Mouse (Mus musculus) liver, adult (tissue): ENCODE results near the gene Hoxd12.

Source experiments
- GATA4 ChIP-seq: IDR thresholded peaks from 2 replicates; pipeline ENCODE4 v1.6.1; 2014; ENCODE audit warnings: mild to moderate bottlenecking, low read length; ENCODE audit not compliant: insufficient replicate concordance

Gene Hoxd12

DNA sequence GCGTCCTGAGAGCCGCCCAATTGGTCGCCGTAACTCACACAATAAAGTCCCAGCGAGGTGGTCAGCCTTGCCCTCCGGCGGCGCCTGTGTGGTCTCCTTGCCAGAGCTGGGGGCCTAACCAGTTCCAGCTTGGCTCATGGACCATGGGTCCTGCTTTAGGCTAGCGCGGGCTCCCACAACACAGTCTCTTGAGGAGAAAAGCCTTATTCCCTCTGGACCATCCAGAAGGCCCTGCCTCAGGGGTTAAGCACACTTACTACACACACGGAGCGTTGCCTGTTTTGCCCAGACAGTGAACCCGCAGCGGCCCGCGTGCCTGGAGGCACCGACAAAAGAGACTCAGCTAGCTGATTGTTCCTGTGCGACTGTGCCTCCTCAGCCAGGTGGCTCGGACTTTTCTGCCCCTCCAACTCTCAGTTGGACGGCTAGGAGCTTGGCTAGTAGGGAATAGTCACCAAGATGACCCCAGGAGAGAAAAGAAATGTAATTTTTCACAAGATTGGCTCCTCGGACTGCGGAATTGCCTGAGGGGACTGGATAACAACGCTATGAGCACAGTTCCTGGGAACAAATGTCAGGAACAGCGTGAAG lies 883 bp upstream of the Hoxd12 start:
- TF ChIP-seq GATA4 = no peak

DNA sequence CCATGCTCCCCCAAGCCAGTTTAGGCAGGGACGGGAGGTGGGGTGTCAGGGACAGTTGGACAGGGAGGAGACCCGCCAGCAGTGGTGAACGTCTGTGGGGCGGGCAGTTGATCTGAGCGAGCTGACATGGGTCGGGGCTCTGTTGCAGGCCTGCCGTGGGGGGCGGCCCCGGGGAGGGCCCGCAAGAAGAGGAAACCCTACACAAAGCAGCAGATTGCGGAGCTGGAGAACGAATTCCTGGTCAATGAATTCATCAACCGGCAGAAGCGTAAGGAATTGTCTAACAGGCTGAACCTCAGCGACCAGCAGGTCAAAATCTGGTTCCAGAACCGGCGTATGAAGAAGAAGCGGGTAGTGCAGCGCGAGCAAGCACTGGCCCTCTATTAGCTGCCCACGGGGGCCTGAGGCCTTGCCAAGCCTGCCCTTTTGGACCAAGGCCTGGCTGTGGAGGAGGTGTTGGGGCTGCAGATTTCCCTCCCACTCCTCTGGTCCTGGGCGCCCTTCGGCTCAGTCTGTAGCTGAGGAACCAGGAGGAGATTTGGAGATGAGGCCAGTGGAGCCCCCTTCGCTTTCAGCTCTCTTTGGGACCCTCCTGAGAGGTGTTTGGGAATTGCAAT lies 961 bp downstream of the Hoxd12 start:
- TF ChIP-seq GATA4 = no peak

DNA sequence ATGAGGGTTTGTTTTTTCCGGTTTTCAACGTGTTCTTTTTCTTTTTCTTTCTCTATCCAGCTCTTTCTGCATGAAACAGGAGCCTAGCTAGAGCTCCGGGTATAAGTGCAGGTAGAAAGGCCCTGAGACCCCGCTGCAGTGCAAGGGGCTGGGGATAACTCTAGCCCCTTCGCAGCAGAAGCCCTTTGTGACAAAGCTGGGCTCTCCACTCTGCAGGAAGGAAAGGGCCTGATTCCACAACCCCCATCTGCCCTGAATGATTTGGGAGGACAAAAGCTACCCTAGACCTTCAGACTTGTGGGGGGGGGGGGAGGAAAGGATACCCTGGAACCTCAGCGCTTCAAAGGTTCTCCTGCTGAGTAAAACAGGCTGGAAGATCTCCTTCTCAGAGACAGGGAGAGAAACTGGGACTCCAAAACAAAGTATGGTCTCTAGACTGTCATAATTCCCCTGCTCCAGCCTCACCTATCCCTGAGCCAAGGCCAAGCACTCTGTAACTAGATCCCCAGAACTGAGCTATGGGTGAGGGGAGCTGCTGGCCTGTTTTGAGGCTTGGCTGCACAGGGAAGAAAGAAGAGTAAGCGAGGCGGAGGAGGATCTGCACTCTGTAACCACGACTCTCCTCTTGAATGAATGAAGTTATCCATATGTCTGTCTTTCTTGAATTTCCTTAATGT lies 1.7 kb downstream of the Hoxd12 start:
- no peak for TF ChIP-seq GATA4

DNA sequence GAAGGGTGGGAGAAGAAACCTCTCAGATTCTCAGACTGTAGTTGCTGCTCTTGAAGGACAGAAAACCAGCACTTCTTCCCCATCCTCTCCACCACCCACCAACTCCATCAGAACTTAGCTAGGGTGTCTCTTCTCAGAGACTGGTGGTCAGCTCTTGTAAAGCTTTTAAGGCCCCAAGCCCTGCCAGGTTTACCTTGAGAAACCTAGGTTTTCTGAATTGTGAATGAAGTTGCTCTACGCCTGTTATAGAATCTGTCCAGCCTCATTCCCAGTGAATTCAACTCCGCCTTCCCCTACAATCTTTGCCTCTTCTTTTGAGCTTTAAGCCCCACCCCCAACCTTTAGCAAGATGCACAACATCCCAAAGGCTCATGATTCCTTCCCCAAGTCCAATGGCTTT lies 2.3 kb downstream of the Hoxd12 start:
- no peak for TF ChIP-seq GATA4

DNA sequence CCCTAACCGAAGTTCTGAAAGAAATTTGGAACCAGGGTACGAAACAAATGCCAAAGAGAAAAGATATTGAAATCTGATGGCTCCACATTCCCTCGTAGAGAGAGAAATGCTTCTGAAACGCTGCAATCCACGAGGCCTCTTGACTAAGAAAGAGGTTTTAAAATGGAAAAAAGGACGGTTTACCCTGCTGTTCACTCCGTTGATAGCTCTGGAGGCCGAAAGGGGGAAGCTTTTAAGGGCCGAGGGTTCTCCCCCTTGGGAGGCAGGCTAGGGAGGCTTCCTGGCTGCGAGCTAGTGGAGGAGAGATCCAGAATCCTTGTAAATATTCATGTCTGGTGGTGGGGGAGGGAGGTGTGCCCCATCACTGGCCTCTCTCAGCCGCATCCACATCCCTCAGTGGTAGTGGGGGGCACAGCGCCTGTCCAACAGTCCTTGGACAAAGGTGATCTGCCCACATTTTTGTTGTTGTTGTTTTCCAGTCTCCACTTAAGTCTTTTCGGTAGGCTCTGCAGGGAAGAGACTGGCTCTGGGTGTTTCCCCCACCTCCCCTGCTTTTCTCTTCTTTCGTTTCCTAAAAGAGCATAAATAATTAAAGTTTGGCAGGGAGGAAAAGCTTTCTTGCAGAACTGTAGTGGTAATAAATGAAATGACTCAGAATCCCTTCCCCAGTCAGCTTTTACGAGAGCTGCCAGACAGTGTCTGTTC lies 4.2 kb downstream of the Hoxd12 start, which contains the start of gene Hoxd11:
Gene Hoxd11 (plus strand): TSS at position 667 of the 705 bp plus-strand sequence.
- no peak for TF ChIP-seq GATA4

DNA sequence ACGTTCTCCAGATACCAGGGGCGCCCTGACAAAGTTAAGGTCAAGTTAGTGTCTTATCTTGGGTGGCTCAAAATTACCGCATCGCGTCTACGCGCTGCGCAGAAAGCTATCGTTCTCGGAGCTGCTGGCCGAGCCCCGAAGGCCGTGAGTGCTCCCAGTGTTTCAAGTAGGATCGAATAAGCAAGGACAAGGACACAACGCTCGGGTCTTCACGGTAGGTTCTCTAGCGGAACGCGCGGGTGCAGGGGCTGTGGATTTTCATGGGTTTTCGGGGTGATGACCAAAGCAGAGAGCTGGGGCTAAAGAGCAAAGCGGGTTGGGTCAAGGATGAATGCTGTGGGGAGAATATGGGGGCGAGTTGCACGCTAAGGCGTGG lies 4.8 kb downstream of the Hoxd12 start:
- TF ChIP-seq GATA4 = no peak

DNA sequence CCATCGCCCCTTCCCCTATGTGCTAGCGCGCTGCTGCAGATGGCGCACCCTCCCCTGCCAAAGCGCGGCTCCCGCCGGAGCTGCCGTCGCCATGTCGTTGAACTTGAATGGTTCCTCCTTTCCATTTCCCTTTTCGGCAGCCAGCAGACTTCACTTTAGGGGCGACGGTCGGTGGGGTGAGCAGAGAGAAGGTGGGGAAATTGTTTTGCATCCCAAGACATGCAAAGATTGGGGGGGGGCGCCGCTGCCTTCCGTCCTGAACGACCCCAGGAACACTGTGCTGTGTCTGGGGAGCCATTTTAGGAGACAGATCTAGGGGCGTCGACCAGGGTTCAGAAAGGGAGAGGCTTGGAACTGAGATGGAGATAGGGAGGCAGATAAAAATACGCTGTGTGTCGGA lies 5.2 kb downstream of the Hoxd12 start:
- no peak for TF ChIP-seq GATA4

DNA sequence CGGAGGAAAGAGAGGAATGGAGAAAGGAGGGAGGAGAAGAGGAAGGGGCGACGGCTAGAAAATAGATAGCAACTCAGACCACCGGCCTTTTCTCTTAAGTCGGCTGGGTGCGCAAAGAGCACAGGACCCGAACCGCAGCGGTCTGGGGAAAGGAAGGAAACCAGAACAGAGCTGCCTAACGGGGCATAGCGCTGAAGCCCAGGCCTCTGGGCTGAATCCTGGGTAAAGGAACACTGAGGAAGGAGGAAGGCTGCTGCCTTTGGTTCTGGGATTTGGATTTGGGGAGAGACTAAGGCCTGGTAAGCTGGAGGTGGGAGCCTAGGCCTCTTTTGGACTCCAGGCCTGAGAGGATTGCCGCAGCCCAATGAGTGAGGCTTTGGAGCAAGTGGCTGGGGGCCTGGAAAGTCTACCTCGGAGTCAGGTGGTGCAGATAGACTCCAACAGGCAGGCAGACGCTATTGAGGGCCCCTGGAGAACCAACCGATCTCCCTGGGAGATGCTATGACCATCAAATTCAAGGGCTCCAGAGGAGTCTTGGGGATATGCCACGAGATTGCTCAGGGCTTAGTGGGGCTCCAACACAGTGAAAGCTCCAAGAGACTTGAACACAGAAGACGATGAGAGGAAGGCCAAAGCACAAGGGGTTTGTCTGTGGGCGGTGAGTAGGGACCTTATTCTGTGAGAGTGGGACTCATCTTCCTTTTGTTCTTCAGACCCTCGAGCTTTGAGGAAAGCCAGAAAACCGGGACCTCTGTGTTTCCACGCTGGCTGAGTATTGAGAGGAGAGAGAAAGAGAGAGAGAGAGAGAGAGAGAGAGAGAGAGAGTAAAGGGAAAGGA lies 6.0 kb downstream of the Hoxd12 start:
- TF ChIP-seq GATA4 = no peak

DNA sequence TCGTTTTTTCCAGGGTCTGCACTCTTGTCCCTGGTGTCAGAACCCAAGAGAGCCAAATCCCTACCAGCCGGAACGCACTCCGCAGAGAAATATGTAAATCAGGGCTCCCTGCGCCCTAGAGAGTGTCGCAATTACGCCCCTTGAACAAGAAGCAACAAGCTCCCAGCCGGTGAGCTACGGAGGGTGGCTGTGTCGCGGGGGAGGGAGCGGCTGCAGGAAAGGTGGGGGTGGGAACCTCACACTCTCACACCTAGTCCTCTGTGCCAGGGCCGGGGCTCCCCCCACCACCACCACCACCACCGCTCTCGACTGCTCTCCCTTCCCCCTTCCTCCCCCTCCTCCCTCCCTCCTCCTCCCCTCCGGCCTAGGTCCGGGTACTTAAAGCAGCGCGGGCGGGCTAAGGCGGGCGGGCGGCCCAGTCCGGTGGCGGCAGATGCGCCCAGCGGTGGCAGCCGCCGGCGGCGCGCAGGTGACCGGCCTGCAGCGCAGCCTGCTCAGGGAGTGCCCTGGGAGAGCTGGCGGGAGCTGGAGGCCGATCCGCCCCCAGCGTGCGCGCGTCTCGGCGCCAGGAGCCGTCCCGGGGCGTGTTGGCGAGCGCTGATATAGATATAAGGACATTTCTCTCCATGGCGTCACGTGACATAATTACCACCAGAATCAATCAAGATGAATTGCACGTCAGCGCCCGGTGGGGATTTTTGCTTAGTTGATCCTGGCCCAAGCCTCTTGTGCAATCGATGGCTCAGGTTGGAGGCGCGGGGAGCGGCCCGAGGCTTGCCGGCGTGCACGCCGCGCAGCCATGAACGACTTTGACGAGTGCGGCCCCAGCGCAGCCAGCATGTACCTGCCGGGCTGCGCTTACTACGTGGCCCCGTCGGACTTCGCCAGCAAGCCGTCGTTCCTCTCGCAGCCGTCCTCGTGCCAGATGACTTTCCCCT lies 7.0 kb downstream of the Hoxd12 start:
- TF ChIP-seq GATA4 = no peak

DNA sequence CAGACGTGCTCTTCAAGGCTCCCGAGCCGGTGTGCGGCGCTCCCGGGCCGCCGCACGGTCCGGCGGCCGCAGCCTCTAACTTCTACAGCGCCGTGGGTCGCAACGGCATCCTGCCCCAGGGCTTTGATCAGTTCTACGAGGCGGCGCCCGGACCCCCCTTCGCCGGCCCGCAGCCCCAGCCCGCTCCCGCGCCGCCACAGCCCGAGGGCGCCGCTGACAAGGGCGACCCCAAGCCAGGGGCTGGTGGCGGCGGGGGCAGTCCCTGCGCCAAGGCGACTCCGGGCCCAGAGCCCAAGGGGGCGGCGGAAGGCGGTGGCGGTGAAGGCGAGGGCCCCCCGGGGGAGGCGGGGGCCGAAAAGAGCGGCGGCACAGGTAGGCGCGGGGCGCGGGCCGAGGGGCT lies 8.0 kb downstream of the Hoxd12 start:
- no peak for TF ChIP-seq GATA4

DNA sequence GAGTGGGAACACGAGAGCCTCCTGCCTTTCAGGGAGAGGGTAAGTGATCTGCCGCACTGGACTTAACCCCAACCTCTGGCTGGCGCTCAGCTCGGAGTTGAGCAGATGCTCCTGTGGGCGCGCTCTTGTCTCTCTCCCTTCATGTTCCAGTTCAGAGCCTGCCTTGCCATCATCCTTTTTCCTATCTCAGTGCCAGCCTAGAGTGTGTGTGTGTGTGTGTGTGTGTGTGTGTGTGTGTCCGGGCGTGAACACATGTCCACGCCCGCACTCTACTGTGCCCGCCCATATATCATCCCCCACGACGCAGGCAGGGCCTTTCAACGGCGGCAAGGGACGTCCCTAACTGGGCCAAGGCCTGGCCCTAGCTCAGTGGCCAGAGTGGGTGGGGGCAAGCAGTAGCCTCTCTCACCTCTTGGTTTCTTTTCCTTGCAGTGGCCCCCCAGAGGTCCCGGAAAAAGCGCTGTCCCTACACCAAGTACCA lies 8.7 kb downstream of the Hoxd12 start:
- no peak for TF ChIP-seq GATA4

DNA sequence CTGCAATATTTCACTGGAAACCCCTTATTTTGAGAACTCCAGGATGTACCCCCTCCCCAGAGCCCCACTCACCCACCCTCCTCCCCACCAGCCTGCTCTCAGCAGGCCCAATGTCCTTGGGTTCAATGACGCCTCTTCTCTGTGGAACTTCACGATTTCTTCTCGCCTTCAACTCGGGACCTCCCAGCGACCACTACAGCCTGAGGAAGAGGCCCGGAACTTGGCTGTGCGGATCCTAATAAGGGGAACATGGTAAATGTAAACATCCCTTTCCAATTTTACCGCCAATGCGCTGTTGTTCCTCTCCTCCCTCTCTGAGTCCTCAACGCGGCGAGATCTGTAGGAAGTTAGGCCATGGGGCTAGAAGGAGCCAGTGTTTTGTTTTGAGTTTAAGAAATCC lies 9.3 kb downstream of the Hoxd12 start:
- no peak for TF ChIP-seq GATA4

DNA sequence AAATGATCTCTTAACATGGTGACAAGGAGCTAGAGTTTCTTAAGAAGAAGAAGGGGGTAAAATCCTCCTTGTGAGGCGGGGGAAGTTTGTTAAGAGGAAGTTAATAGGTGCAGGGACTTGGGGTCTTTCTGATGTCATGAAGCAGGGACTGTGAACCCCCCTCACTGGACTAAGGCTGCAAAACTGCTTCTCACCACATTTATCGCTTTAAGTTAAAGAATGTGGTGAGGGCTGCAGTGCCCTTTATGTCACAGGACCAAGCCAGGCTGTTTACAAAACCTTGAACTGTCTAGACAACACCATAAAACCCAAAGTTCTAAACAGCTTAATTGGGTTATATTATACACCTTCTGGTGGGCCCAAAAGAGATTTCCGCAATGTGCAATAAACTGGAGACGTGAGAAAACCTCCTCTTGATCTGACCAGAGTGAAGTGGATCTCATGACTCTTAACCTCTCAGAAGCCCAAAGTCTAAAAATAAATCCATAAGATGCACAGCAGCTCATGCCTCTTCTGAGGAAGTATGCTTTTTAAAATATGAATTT lies 10.3 kb downstream of the Hoxd12 start:
- TF ChIP-seq GATA4 = no peak
